In genomic region chr11:98313790-98314323, GRCm38 (mm10) we compare ENCODE assay signal across 8 mouse cellular contexts. TPM values are rescaled to one million over a fixed set of nuclear protein-coding genes. Genes with fewer than 3 reads are reported as not detected.
DNase-seq lines count a peak whose midpoint lies in the region; ATAC-seq and TF ChIP-seq lines count a peak whose summit lies in the region.

No protein-coding gene starts in this region.

- TF ChIP-seq EP300 in lung, postnatal 0 days (IDR thresholded peaks at IDR 0.05): no peak

- TF ChIP-seq CTCF in lung, postnatal 0 days (IDR thresholded peaks at IDR 0.05): no peak
- no peak for TF ChIP-seq CTCF in intestine, postnatal 0 days (IDR thresholded peaks at IDR 0.05; ENCODE audit: low read depth)

- H3K9me3 ChIP-seq in forebrain, embryonic 16.5 days (ENCODE audit: control insufficient read depth, low read length): no peaks in the 10 kb centered on the region
- no peaks in the 10 kb centered on the region for H3K9me3 ChIP-seq in kidney, embryonic 15.5 days (replicated peaks)
- H3K9me3 ChIP-seq in lung, postnatal 0 days (ENCODE audit: low read length): no peaks in the 10 kb centered on the region
- H3K9me3 ChIP-seq in intestine, postnatal 0 days (ENCODE audit: control insufficient read depth): no peaks in the 10 kb centered on the region

- peak; percentile 24 to 26 for DNase-seq in urinary bladder, adult 18-20 months (ENCODE audit: low spot score in 2 of 2)
- DNase-seq in urinary bladder, adult 2 months (ENCODE audit: low spot score): no peak
- peak; percentile 63 to 65 for DNase-seq in cerebellum, adult 18-20 months
- DNase-seq in lung, postnatal 0 days (ENCODE audit: low spot score): peak; percentile 78
- peak; percentile 22 for DNase-seq in skeletal muscle tissue, adult 2 months (ENCODE audit: low read depth, low spot score)

- H3K36me3 ChIP-seq in forebrain, embryonic 16.5 days (ENCODE audit: control insufficient read depth, insufficient read depth): no peaks in the 10 kb centered on the region
- H3K36me3 ChIP-seq in kidney, embryonic 15.5 days: no peaks in the 10 kb centered on the region
- H3K36me3 ChIP-seq in lung, postnatal 0 days (ENCODE audit: insufficient read depth, low read length): no peaks in the 10 kb centered on the region
- no peaks in the 10 kb centered on the region for H3K36me3 ChIP-seq in intestine, postnatal 0 days (ENCODE audit: control insufficient read depth, insufficient read depth)

- peak overlapping the region; percentile 42 for H3K4me2 ChIP-seq in forebrain, embryonic 16.5 days (ENCODE audit: low read length)
- H3K4me2 ChIP-seq in kidney, embryonic 15.5 days: 0 out of 2 replicates have a peak overlapping the region, but pooled peaks have one; percentile 28
- H3K4me2 ChIP-seq in lung, postnatal 0 days (replicated peaks; ENCODE audit: low read depth, low read length): no peak overlapping the region
- H3K4me2 ChIP-seq in intestine, postnatal 0 days (replicated peaks; ENCODE audit: low read depth): no peak overlapping the region

- under 1% methylated on average over 26 of the region's 26 CpGs for WGBS in forebrain, embryonic 16.5 days
- 1% methylated on average over 26 of the region's 26 CpGs for WGBS in kidney, embryonic 15.5 days
- 4% methylated on average over 25 of the region's 26 CpGs for WGBS in lung, postnatal 0 days
- WGBS in intestine, postnatal 0 days: 3% methylated on average over 26 of the region's 26 CpGs

- H3K27ac ChIP-seq in forebrain, embryonic 16.5 days (ENCODE audit: low read length): peak overlapping the region; percentile 72
- no peak overlapping the region for H3K27ac ChIP-seq in kidney, embryonic 15.5 days
- H3K27ac ChIP-seq in lung, postnatal 0 days (ENCODE audit: low read length): no peak overlapping the region
- H3K27ac ChIP-seq in intestine, postnatal 0 days (ENCODE audit: low read depth, low read length): no peak overlapping the region

- ATAC-seq in forebrain, embryonic 16.5 days: peak; percentile 41
- no peak for ATAC-seq in kidney, embryonic 15.5 days (replicated peaks; ENCODE audit: low FRiP score)
- no peak for ATAC-seq in lung, postnatal 0 days
- ATAC-seq in intestine, postnatal 0 days: no peak

- H3K4me3 ChIP-seq in forebrain, embryonic 16.5 days (replicated peaks; ENCODE audit: low read length): peak overlapping the region; percentile 20
- no peak overlapping the region for H3K4me3 ChIP-seq in kidney, embryonic 15.5 days (replicated peaks)
- H3K4me3 ChIP-seq in lung, postnatal 0 days (ENCODE audit: low read depth, low read length): no peak overlapping the region
- no peak overlapping the region for H3K4me3 ChIP-seq in intestine, postnatal 0 days (ENCODE audit: low read depth, low read length)

- H3K9ac ChIP-seq in forebrain, embryonic 16.5 days (replicated peaks; ENCODE audit: low read depth, low read length): peak overlapping the region; percentile 37
- H3K9ac ChIP-seq in kidney, embryonic 15.5 days: no peak overlapping the region
- no peak overlapping the region for H3K9ac ChIP-seq in lung, postnatal 0 days (replicated peaks; ENCODE audit: low read depth)
- H3K9ac ChIP-seq in intestine, postnatal 0 days (ENCODE audit: low read depth, low read length): no peak overlapping the region

- H3K27me3 ChIP-seq in forebrain, embryonic 16.5 days (replicated peaks; ENCODE audit: control insufficient read depth, insufficient read depth, low read length): peaks cover 18% of the 10 kb centered on the region
- H3K27me3 ChIP-seq in kidney, embryonic 15.5 days: peaks cover 95% of the 10 kb centered on the region
- peaks cover 38% of the 10 kb centered on the region for H3K27me3 ChIP-seq in lung, postnatal 0 days (replicated peaks; ENCODE audit: insufficient read depth, low read length)
- peaks cover 46% of the 10 kb centered on the region for H3K27me3 ChIP-seq in intestine, postnatal 0 days (replicated peaks; ENCODE audit: control insufficient read depth, insufficient read depth, low read length)

- H3K4me1 ChIP-seq in forebrain, embryonic 16.5 days (replicated peaks; ENCODE audit: control insufficient read depth, insufficient read depth, low read length): peaks cover 34% of the 10 kb centered on the region
- H3K4me1 ChIP-seq in kidney, embryonic 15.5 days: 0 out of 2 replicates have a peak, but pooled peaks cover 4% of the 10 kb centered on the region
- H3K4me1 ChIP-seq in lung, postnatal 0 days (ENCODE audit: insufficient read depth, low read depth, low read length): no peaks in the 10 kb centered on the region
- H3K4me1 ChIP-seq in intestine, postnatal 0 days (replicated peaks; ENCODE audit: control insufficient read depth, insufficient read depth, low read length): no peaks in the 10 kb centered on the region

RNA-seq across cellular contexts. Expression of gene Neurod2, which starts 15.6 kb away (rescaled TPM):
- polyA plus RNA-seq in urinary bladder, adult 2 months (2012; rRNA removed): not detected in 2 replicates
- polyA plus RNA-seq in forebrain, embryonic 16.5 days (2015; fragmentation: Nextera tagmentation; extraction: Ambion mirVana): 110 and 133 TPM in 2 replicates
- not detected in 2 replicates for polyA plus RNA-seq in kidney, embryonic 15.5 days (2015; fragmentation: Nextera tagmentation; extraction: Ambion mirVana)
- not detected in 2 replicates for polyA plus RNA-seq in lung, postnatal 0 days (2015; fragmentation: Nextera tagmentation; extraction: Ambion mirVana)
- 0.07 TPM in 1 of 2 replicates, not detected in the other for polyA plus RNA-seq in intestine, postnatal 0 days (2015; fragmentation: Nextera tagmentation; extraction: Ambion mirVana)

RNA-seq across cellular contexts. Expression of gene Ppp1r1b, which starts 34.3 kb away (rescaled TPM):
- polyA plus RNA-seq in urinary bladder, adult 2 months (2012; rRNA removed): 0.07 and 0.15 TPM in 2 replicates
- 69.7 and 72.4 TPM in 2 replicates for polyA plus RNA-seq in forebrain, embryonic 16.5 days (2015; fragmentation: Nextera tagmentation; extraction: Ambion mirVana)
- 2.8 and 6.8 TPM in 2 replicates for polyA plus RNA-seq in kidney, embryonic 15.5 days (2015; fragmentation: Nextera tagmentation; extraction: Ambion mirVana)
- polyA plus RNA-seq in lung, postnatal 0 days (2015; fragmentation: Nextera tagmentation; extraction: Ambion mirVana): 11.8 and 18.6 TPM in 2 replicates
- polyA plus RNA-seq in intestine, postnatal 0 days (2015; fragmentation: Nextera tagmentation; extraction: Ambion mirVana): 99.5 and 102 TPM in 2 replicates

RNA-seq across cellular contexts. Expression of gene Stard3, which starts 44.3 kb away (rescaled TPM):
- polyA plus RNA-seq in urinary bladder, adult 2 months (2012; rRNA removed): 34.8 and 45.8 TPM in 2 replicates
- polyA plus RNA-seq in forebrain, embryonic 16.5 days (2015; fragmentation: Nextera tagmentation; extraction: Ambion mirVana): 52.8 and 56.3 TPM in 2 replicates
- 46.4 and 53.1 TPM in 2 replicates for polyA plus RNA-seq in kidney, embryonic 15.5 days (2015; fragmentation: Nextera tagmentation; extraction: Ambion mirVana)
- polyA plus RNA-seq in lung, postnatal 0 days (2015; fragmentation: Nextera tagmentation; extraction: Ambion mirVana): 69.9 and 73.1 TPM in 2 replicates
- 29.0 and 30.1 TPM in 2 replicates for polyA plus RNA-seq in intestine, postnatal 0 days (2015; fragmentation: Nextera tagmentation; extraction: Ambion mirVana)

Comparison
In these comparisons a context has a peak if more than half of its experiments do, and no peak if none do; other contexts are left out.
1. H3K4me2 ChIP-seq: peak in forebrain, embryonic 16.5 days (single experiment) and kidney, embryonic 15.5 days (single experiment); none in lung, postnatal 0 days (single experiment) and intestine, postnatal 0 days (single experiment).
2. RNA of gene Neurod2, which starts 15.6 kb away (polyA plus RNA-seq): 110 to 133 TPM in forebrain, embryonic 16.5 days; not detected in urinary bladder, adult 2 months, 0.07 TPM in intestine, postnatal 0 days, not detected in lung, postnatal 0 days and not detected in kidney, embryonic 15.5 days; every median in the first group is over 100 times any median in the second.